Mouse (Mus musculus): ENCODE measurements around the gene Shcbp1l. TPM values are rescaled to one million over a fixed set of nuclear protein-coding genes. Genes with fewer than 3 reads are reported as not detected.
A peak's percentile ranks its signal among the peaks of the same experiment; 100 is the strongest.

The Shcbp1l gene
- total RNA-seq, 2 experiments from 2014 or later, result not detected

DNA sequence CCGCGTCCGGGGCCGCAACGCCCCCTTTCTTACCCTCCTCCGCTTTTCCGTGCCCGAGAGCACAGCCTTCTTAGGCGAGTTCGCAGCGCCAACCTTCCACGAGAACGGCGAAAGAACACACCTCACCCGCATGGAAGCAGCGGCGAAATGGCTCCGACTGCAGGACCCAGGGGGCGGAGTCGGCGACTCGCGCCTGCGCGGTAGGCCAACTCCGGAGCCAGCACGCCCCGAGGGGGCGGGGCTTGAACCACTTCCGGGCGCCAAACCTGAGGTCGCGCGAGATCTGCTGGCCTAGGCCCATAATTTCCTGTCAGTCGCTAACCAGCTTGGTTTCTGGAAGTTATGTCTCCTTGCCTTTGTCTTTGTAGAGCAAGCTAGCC, 62.5 kb downstream of the Shcbp1l start, which contains the start of gene Dhx9:
Gene Dhx9, minus strand, starts transcription at position 161 of the 380 bp plus-strand sequence.
- DNase-seq, result peak; percentile 100

DNA sequence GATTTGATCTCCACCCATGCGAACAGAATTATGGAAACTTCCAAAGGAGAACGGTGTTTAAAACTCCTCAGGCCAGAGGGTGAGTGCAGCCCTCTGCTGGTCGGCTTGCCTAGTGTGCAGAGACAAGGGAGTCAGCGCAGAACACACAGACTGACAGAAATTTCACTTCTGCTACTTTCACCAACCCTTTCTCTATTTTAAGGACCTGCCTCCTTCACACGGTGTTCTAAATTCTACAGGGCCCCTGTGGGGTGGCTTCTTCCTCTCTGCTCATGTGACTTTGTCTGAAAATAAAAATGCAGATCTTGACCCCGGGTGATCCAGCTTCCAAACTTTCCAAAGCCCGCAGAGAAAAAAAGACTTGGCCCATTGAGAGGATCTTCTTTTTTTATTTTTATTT, 64.2 kb downstream of the Shcbp1l start:
- peak; percentile 19 for DNase-seq

DNA sequence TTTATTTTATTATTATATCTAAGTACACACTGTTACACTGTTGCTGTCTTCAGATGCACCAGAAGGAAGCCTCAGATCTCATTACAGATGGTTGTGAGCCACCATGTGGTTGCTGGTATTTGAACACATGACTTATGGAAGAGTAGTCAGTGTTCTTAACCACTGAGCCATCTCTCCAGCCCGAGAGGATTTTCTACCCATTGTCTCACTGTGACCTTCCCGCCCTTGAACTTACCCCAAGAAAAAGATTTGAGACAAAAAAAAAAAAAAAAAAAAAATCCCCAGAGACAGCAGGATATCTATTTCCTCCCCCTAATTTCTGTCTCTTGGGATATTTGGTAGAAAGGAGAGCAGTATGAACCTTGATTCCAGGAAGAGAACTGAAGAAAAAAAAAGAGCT, 64.6 kb downstream of the Shcbp1l start:
- no peak for DNase-seq

DNA sequence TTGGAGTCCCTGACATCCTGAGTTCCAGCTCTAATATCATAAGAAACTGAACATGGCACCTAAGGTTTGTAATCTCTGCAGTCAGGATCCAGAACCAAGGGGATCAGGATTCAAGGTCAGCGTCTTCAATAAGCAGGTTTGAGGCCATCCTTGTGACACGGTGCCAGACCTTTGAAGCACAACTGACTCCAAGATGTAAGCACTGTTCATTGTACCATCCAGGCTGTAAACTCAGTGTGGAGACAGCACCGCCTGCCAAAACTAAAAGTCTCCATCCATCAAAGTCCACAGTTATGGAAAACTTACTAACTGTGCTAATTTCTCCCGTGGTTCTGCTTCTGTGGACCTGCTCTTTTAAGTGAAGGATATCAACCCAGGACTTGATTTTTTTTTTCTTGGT, 65.0 kb downstream of the Shcbp1l start:
- DNase-seq, result no peak

DNA sequence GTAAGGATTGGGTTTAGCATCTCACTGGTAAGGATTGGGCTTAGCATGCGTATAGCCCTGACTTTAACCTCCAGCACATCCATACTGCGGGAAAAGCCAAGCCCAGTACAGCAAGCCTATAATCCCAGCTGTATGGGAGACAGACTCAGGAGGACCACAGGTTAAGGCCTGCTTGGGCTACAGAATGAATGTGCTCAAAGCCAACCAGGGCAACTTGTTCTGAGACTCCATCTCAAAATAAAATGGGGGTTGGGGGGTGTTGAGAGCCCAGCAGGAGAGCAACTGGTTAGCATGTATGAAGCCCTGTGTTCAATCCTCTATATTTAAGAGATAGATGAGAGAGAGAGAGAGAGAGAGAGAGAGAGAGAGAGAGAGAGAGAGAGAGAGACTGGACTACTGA, 66.4 kb downstream of the Shcbp1l start:
- DNase-seq, result no peak

DNA sequence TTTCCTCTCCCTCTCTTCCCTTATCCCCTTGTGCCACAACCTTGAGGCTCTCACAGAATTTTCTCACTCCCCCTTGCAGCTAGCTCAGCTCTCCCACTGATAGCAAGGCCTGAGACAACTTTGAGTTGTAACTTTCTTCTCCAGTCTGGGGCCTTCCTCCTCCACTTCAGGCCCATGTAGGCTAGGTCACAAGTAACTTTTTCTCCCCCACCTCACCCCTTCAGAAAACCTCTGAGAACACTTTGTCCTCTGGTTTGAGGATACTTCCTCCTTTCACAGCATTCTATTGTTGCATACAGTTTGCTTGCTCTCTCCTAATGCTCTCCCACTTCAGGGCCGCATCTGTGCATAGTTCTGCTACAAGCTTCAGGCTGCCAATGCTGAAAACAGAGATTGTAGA, 66.9 kb downstream of the Shcbp1l start:
- DNase-seq, result no peak

DNA sequence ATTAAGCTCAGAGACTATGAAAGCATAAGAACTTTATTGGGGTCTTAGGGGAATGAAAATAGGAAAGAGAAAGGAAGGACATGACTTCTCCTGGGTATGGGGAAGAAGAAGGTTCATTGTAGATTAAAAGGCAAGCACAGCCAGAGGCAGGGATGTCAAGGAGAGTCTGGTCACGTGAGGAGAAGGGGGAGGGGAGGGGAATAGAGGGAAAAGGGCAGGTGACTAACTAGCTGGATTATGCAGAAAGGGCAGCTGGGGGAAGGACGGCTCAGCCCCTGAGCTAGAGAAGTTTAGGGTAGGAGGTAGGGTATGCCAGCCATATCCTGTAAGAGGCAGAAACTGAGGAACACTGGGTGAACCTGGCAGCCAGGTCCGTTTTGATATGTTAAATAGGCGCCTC, 68.4 kb downstream of the Shcbp1l start:
- DNase-seq, result no peak

DNA sequence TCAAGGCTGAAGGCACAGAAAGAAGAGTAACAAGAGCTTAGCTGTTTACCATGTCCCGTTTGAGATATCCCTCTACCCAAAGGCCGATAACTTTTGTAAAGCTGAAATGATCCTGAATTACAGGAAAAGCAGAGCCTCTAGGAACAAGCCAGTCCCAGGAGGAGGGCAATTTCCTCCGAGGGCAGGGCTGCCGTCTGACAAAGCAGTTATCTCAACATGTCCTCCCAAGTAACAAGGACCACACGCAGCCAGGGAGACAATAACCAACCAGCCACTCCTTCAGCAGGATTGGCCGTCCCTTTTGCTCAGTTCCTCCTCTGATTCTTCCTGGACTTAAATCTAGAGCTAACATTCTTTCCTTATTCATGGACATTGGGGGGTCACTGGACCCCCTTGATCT, 69.0 kb downstream of the Shcbp1l start:
- DNase-seq, result no peak

DNA sequence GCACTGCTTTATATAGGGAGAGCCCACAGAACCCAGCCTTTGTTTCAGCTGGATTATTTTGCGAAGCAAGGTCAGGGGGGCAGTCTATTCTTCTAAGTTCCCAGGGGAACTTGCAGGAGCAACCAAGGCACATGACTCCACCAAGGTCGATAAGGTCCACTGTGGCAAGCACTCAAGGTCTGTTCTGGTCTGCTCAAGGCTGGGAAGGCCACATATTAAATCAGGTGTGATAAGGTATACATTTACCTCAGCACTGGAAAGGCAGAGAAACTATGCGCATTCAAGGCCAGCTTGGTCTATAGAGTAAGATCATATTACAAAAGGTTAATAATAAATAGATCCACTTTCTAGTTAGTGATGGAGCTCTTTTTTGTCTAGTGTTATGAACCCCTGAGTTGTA, 71.1 kb downstream of the Shcbp1l start:
- no peak for DNase-seq

DNA sequence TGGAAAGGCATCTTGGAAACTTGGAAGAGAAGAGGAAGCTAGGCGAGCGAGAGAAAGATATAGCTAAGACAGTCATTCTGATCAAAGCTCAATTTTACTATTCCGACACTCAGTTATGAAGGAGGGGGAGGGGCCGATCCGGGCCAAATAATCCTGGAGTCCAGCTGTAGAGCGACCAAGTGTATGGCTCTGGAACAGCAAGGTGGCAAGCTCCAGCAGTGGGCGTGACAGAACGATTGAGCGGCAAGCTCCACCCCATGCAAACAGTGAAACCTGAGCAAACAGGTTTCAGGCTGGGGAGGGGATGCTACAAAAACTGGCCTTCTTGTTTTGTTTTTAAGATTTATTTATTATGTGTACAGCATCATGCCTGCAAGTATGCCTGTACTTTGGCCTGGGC, 75.1 kb downstream of the Shcbp1l start:
- no peak for DNase-seq

DNA sequence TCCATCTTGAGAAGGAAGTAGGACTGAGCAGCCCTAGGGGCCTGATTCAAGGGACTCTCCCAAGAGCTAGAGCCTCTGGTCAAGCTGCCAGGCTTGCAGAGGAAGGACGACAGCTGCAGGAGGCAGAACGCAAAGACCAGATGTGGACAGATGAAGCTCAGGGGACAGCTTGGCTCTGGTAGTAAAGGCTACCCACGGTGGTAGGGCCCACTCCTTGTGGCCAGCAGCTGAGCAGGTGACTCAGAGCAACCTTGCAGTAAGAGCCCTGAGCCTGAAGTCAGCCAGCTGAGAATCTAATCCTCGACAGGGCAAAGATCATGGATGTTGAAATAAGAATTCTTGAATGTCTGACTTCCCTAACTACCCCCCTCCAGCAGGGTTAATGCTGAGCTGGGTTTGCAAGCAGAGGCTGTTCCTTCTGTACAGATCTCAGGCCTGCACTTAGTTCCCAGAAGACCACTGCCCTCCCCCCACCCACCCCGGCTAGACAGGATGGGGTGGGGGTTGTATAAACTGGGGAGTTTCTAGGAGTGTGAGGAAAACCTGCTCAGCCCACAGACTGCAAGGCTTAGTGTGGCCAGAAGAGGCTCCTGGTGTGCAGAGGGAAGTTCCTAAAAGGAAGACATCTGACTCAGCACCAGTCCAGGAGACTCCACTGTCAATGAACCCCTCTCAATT, 76.8 kb downstream of the Shcbp1l start:
- peak; percentile 23 for DNase-seq

Other genes starting within 250 kb of the Shcbp1l start
- 10 to 100 TPM; 14.6 to 20.4 TPM for gene Lamc2, start 238.7 kb upstream of the Shcbp1l start, total RNA-seq (2021)
- 100 to 1,000 TPM; 351 to 364 TPM for gene Lamc1, start 92.4 kb upstream of the Shcbp1l start, total RNA-seq (2021)
- 100 to 1,000 TPM; 115 to 117 TPM for gene Dhx9, start 62.5 kb downstream of the Shcbp1l start, total RNA-seq (2021)
- 1 to 10 TPM; 2.5 to 3.9 TPM for gene Npl, start 124.9 kb downstream of the Shcbp1l start, total RNA-seq (2021)
- gene Rgs8, start 227.9 kb downstream of the Shcbp1l start, total RNA-seq (2021), result under 1 TPM in 1 of 2 experiments, not detected in 1; 0.09 TPM